Mouse (Mus musculus): ENCODE results near the gene Strip1.

DNA sequence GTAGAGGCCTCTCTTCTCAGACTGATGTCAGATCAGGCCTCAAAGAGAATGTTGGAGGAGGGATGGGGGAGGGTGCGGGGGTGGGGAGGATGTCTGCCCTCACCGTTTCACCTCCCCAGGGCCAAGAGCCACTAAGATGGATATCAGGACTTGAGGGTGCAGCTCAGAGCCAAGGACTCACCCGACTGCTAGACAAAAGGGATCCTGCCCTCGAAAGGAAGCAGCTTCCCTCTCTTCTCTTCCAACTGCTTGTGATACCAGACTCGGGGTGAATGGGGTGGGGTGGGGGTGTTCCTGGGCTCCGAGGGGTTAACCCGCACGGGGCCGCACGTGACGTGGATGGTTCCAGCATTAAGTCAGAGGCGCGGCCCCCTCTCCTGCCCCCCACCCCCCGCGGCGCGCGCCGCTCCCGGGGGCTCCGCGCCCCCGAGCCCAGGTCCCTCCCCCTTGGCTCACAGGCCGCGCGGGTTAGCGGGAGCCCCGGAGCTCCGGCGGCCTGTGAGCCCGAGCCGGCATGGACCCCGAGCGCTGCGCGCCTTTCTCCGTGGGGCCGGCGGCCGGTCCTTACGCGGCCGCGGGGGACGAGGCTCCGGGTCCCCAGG, 36.7 kb downstream of the Strip1 start, which contains the start of gene Alx3:
- TF ChIP-seq CTCF (IDR thresholded peaks at IDR 0.05; ENCODE audit: control insufficient read depth, insufficient read depth, low read length) (no peak), POLR2A (IDR thresholded peaks at IDR 0.05; ENCODE audit: borderline replicate concordance, control insufficient read depth, low read depth, low read length) (no peak)

Data from bone marrow, adult 2 months (tissue).